Mouse (Mus musculus) stomach, postnatal 0 days (tissue): ENCODE results near the gene Zdhhc1.

ENCODE experiments used
- CTCF ChIP-seq: IDR thresholded peaks from 2 replicates; pipeline ENCODE4 v1.5.1; 2016; ENCODE audit warnings: antibody characterized with exemption, low read depth, mild to moderate bottlenecking, moderate library complexity
- EP300 ChIP-seq: optimal IDR thresholded peaks from 2 replicates; pipeline ENCODE3; 2016; ENCODE audit warnings: antibody characterized with exemption

- TF ChIP-seq CTCF (no peak), EP300 (no peak)
Observed at GRCm38 (mm10) chr8:105433021-105433420, 63.7 kb downstream of the Zdhhc1 start.
